Mouse (Mus musculus): Measurements from ENCODE around the gene Map3k21. TPM values are rescaled to one million over a fixed set of nuclear protein-coding genes. Genes with fewer than 3 reads are reported as not detected.

Gene Map3k21
- polyA plus RNA-seq, 1 experiment from 2014 or later = 11.9 TPM

DNA sequence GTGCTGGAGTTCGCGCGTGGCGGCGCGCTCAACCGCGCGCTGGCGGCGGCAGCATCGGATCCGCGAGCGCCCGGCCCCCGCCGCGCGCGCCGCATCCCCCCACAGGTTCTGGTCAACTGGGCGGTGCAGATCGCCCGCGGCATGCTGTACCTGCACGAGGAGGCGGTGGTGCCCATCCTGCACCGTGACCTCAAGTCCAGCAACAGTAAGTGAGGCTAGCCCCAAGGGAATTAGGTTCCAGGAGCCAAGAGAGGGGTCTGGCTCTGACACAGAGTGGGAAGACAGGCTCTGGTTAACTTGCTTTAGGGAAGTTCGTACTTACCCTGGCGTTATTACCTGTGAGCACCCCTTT lies 955 bp downstream of the Map3k21 start:
- TF ChIP-seq CTCF (IDR thresholded peaks at IDR 0.05) = no peak
- in situ Hi-C loops (cut with MboI; ENCODE audit: low pct_unique_long_range_greater_than_20kb) = no loop called here
- ATAC-seq = no peak
- H3K27me3 ChIP-seq = no peaks in the 10 kb centered on the region
- no peak for DNase-seq (ENCODE audit: low read depth, low spot score)
- CTCF ChIA-PET = interaction anchor here (1.0 to 1.8 kb wide), 3 partner anchors 8 to 13 kb away, joined by 3 to 11 read pairs (median 5); partner anchors contain the start of gene Pcnx2
- POLR2A ChIA-PET = interaction anchor here (0.8 to 1.8 kb wide), 3 partner anchors 10 to 146 kb away, joined by 3 to 7 read pairs (median 3); no protein-coding TSS in a partner anchor

- DNase-seq (ENCODE audit: low read depth, low spot score) (no peak), ATAC-seq (no peak)
- in situ Hi-C loops (cut with MboI; ENCODE audit: low pct_unique_long_range_greater_than_20kb) = no loop called here
- TF ChIP-seq CTCF (IDR thresholded peaks at IDR 0.05) = no peak
- ChIA-PET CTCF (interaction anchor here (0.7 to 1.3 kb wide), 3 partner anchors 22 to 43 kb away, joined by 3 to 4 read pairs (median 3); no protein-coding TSS in a partner anchor), POLR2A (no interaction called here)
- H3K27me3 ChIP-seq = no peaks in the 10 kb centered on the region
Measured at GRCm38 (mm10) chr8:125913206-125913605, 3.0 kb downstream of the Map3k21 start.

GRCm38 (mm10) chr8:125914386-125914785 lies 4.1 kb downstream of the Map3k21 start:
- CTCF ChIA-PET = interaction anchor here (0.7 kb wide), 1 partner anchor 10 kb away, joined by 3 read pairs; no protein-coding TSS in a partner anchor
- no peak for ATAC-seq
- in situ Hi-C loops (cut with MboI; ENCODE audit: low pct_unique_long_range_greater_than_20kb) = no loop called here
- H3K27me3 ChIP-seq = no peaks in the 10 kb centered on the region
- no peak for TF ChIP-seq CTCF (IDR thresholded peaks at IDR 0.05)
- no peak for DNase-seq (ENCODE audit: low read depth, low spot score)
- POLR2A ChIA-PET = no interaction called here

DNA sequence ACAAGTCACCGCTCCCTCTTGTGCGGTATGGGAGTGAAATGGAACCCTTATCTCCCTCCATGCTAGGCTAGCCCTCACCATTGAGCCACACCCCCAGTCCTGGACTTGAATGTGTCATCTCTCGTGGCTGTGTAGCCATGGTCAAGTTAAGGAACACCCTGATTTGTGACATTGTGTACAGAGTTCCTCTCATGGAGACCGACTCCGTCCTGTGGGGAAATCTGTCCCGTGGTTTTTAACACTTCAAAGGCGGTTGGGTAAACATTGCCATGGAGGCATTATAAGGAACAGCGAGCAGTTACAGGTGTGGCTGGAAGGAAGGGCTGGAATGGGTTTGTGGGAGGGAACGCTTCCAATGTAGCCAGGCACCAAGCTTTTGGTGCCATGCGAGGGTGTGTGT lies 6.8 kb downstream of the Map3k21 start:
- no peaks in the 10 kb centered on the region for H3K27me3 ChIP-seq
- ATAC-seq (no peak), DNase-seq (ENCODE audit: low read depth, low spot score) (no peak)
- no peak for TF ChIP-seq CTCF (IDR thresholded peaks at IDR 0.05)
- ChIA-PET POLR2A (no interaction called here), CTCF (interaction anchor here (1.1 kb wide), 1 partner anchor 10 kb away, joined by 3 read pairs; no protein-coding TSS in a partner anchor)
- in situ Hi-C loops (cut with MboI; ENCODE audit: low pct_unique_long_range_greater_than_20kb) = no loop called here

- DNase-seq (ENCODE audit: low read depth, low spot score) (no peak), ATAC-seq (no peak)
- ChIA-PET CTCF (interaction anchor here (1.4 to 2.0 kb wide), 3 partner anchors 15 to 29 kb away, joined by 3 to 8 read pairs (median 3); no protein-coding TSS in a partner anchor), POLR2A (no interaction called here)
- in situ Hi-C loops (cut with MboI; ENCODE audit: low pct_unique_long_range_greater_than_20kb) = no loop called here
- no peaks in the 10 kb centered on the region for H3K27me3 ChIP-seq
- TF ChIP-seq CTCF (IDR thresholded peaks at IDR 0.05) = no peak
Measured at GRCm38 (mm10) chr8:125918719-125919118, 8.5 kb downstream of the Map3k21 start.

- in situ Hi-C loops (cut with MboI; ENCODE audit: low pct_unique_long_range_greater_than_20kb) = no loop called here
- H3K27me3 ChIP-seq = no peaks in the 10 kb centered on the region
- TF ChIP-seq CTCF (IDR thresholded peaks at IDR 0.05) = no peak
- POLR2A ChIA-PET = no interaction called here
- peak; percentile 22 for ATAC-seq
- DNase-seq (ENCODE audit: low read depth, low spot score) = no peak
- CTCF ChIA-PET = interaction anchor here (0.7 to 2.0 kb wide), 3 partner anchors 9 to 29 kb away, joined by 3 to 8 read pairs (median 3); partner anchors contain the start of gene Map3k21
Measured at GRCm38 (mm10) chr8:125919560-125919959, 9.3 kb downstream of the Map3k21 start.

DNA sequence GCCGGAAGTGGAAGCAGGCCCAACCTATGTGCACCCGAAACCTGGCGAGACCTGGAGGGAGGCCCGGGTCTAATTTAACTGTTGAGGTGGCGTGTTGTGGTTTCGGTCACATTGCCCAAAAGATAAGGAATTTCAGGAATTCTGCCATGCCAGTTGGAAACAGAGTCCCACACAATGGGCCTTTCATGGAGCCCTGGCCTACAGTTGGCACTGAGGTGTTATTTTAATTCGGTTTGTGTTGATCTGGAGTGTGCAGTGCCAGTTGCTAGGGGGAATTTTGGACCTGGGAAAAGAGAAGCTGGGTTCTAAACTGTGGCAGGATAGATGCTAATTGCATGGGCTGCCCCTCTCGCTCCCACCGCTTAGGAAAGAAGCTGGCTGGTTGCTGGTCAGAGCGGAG lies 10.0 kb downstream of the Map3k21 start:
- peak; percentile 7 for ATAC-seq
- H3K27me3 ChIP-seq = no peaks in the 10 kb centered on the region
- in situ Hi-C loops (cut with MboI; ENCODE audit: low pct_unique_long_range_greater_than_20kb) = no loop called here
- CTCF ChIA-PET = interaction anchor here (1.1 to 1.8 kb wide), 4 partner anchors 9 to 21 kb away, joined by 3 to 6 read pairs (median 5); partner anchors contain the start of gene Pcnx2
- TF ChIP-seq CTCF (IDR thresholded peaks at IDR 0.05) = no peak
- POLR2A ChIA-PET = interaction anchor here (0.8 to 1.4 kb wide), 2 partner anchors 9 to 46 kb away, joined by 3 to 7 read pairs; no protein-coding TSS in a partner anchor
- no peak for DNase-seq (ENCODE audit: low read depth, low spot score)

DNA sequence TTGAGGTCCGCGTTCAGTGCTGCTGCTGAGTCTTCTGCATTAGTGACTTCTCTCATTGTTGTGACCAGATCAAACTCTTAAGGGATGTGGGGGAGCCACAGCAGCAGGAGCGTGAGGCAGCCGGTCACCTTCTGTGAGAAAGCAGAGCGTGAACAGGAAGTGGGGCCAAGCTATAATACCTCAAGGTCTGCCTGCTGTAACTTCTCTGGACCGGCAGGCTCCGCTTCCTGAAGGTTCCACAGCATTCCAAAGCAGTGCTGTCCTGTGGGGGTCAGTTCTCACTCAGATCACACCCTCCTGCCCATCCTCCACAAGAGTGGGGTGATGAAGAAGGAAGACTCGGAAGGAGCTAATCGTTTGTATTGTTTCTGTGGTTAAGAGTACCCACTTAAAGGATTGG lies 10.5 kb downstream of the Map3k21 start:
- in situ Hi-C loops (cut with MboI; ENCODE audit: low pct_unique_long_range_greater_than_20kb) = no loop called here
- DNase-seq (ENCODE audit: low read depth, low spot score) (no peak), ATAC-seq (no peak)
- CTCF ChIA-PET = interaction anchor here (0.9 to 1.8 kb wide), 5 partner anchors 9 to 335 kb away, joined by 3 to 6 read pairs (median 5); partner anchors contain the start of gene Pcnx2
- H3K27me3 ChIP-seq = no peaks in the 10 kb centered on the region
- POLR2A ChIA-PET = interaction anchor here (0.8 to 1.4 kb wide), 4 partner anchors 10 to 317 kb away, joined by 3 to 7 read pairs (median 3); no protein-coding TSS in a partner anchor
- no peak for TF ChIP-seq CTCF (IDR thresholded peaks at IDR 0.05)

DNA sequence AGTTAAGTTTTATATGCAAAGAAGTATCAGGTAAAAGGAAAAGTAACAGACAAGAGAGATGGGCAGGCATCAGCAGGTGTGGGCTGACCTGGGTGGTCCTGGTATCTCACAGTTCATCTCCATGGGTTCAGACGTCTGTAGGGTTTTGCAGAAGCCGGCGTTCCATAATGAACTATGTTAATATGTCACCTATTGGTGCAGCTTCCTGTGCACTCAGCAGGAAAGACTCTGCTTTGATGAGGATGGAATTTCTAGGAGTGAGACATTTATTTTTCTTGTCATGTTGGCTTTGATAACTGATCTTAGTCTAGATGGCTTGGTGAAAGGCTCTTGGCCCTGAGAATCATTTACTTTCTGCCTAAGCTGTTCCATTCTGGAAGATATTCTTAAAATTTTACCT lies 12.1 kb downstream of the Map3k21 start:
- TF ChIP-seq CTCF (IDR thresholded peaks at IDR 0.05) = no peak
- ATAC-seq (no peak), DNase-seq (ENCODE audit: low read depth, low spot score) (no peak)
- POLR2A ChIA-PET = interaction anchor here (0.6 kb wide), 1 partner anchor 1553 kb away, joined by 3 read pairs; no protein-coding TSS in a partner anchor
- in situ Hi-C loops (cut with MboI; ENCODE audit: low pct_unique_long_range_greater_than_20kb) = no loop called here
- H3K27me3 ChIP-seq = no peaks in the 10 kb centered on the region
- CTCF ChIA-PET = interaction anchor here (1.0 kb wide), 2 partner anchors 13 to 14 kb away, joined by 3 read pairs; no protein-coding TSS in a partner anchor

DNA sequence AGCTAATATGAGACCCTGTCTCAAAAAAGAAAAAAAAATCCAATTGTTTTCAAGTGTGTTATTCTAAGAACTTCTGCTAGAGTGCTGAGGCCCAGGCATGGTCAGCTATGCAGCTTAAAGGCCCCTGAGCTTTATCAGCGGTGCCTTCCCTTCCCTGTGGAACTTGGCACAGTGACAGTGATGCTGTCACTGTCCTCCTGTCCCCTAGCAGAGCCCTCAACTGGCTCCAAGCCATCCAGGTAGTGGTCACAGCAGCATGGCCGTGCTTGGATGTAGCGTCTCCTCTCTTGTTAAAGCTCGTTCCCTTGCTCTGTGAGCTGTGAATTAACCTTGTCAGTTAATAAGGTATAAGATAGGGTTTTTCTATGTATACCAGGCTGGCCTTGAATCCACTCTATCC lies 16.4 kb downstream of the Map3k21 start:
- TF ChIP-seq CTCF (IDR thresholded peaks at IDR 0.05) = no peak
- CTCF ChIA-PET = interaction anchor here (1.0 to 2.9 kb wide), 4 partner anchors 9 to 28 kb away, joined by 3 to 15 read pairs (median 4); partner anchors contain the start of gene Pcnx2
- ATAC-seq (no peak), DNase-seq (ENCODE audit: low read depth, low spot score) (no peak)
- in situ Hi-C loops (cut with MboI; ENCODE audit: low pct_unique_long_range_greater_than_20kb) = loop anchor here (25.0 kb wide), 1 partner anchor 1036 kb away; the partner anchor contains the start of gene Rbm34
- no peaks in the 10 kb centered on the region for H3K27me3 ChIP-seq
- POLR2A ChIA-PET = no interaction called here
